Mouse (Mus musculus) spleen, postnatal 10 days (tissue): ENCODE results near the gene Gtf2i.

ENCODE experiments used
- DNase-seq, 2 experiments: peaks; one replicate each; pipeline ENCODE4 v3.0.0; 2021 to 2022; ENCODE audit warnings: low spot score in 2 of 2

The Gtf2i gene

GRCm38 (mm10) chr5:134209931-134210554, 104.5 kb downstream of the Gtf2i start:
- no peak for DNase-seq

- DNase-seq = no peak
These were observed 107.8 kb downstream of the Gtf2i start for GRCm38 (mm10) chr5:134206721-134207120.

GRCm38 (mm10) chr5:134193664-134194063, 120.9 kb downstream of the Gtf2i start:
- DNase-seq = no peak

GRCm38 (mm10) chr5:134188571-134188970, 126.0 kb downstream of the Gtf2i start:
- no peak for DNase-seq
